Mouse (Mus musculus): ENCODE measurements at regions not wholly inside any gene's neighbourhood (a gene's known extent, or its start where the extent isn't known, plus 50 kb on each side); places are given as distances from the start of the nearest gene placed in this dataset.

GRCm38 (mm10) chr3:143806940-143807339 lies 398.1 kb downstream of the Lmo4 start:
- no peak for DNase-seq (ENCODE audit: low spot score)

- no peak for DNase-seq (ENCODE audit: low spot score)
These were observed 407.2 kb downstream of the Lmo4 start for GRCm38 (mm10) chr3:143797850-143798249.

- no peak for DNase-seq (ENCODE audit: low spot score)
These were observed 414.1 kb downstream of the Lmo4 start for GRCm38 (mm10) chr3:143790905-143791304.

GRCm38 (mm10) chr3:143789932-143790570 lies 415.0 kb downstream of the Lmo4 start:
- no peak for DNase-seq (ENCODE audit: low spot score)

GRCm38 (mm10) chr3:143786889-143787288 lies 418.1 kb downstream of the Lmo4 start:
- DNase-seq (ENCODE audit: low spot score) = no peak

- no peak for DNase-seq (ENCODE audit: low spot score)
These were observed 420.6 kb downstream of the Lmo4 start for GRCm38 (mm10) chr3:143784353-143784791.

GRCm38 (mm10) chr3:143778161-143778560 lies 426.9 kb downstream of the Lmo4 start:
- no peak for DNase-seq (ENCODE audit: low spot score)

GRCm38 (mm10) chr3:143759337-143759736 lies 445.7 kb downstream of the Lmo4 start:
- no peak for DNase-seq (ENCODE audit: low spot score)

GRCm38 (mm10) chr3:143753197-143753596 lies 451.8 kb downstream of the Lmo4 start:
- no peak for DNase-seq (ENCODE audit: low spot score)

- DNase-seq (ENCODE audit: low spot score) = no peak
These were observed 452.4 kb downstream of the Lmo4 start for GRCm38 (mm10) chr3:143752660-143753059.

GRCm38 (mm10) chr3:143750128-143750527 lies 454.9 kb downstream of the Lmo4 start:
- DNase-seq (ENCODE audit: low spot score) = no peak

GRCm38 (mm10) chr3:143743649-143744048 lies 461.4 kb downstream of the Lmo4 start:
- no peak for DNase-seq (ENCODE audit: low spot score)

- DNase-seq (ENCODE audit: low spot score) = no peak
These were observed 462.0 kb downstream of the Lmo4 start for GRCm38 (mm10) chr3:143742786-143743571.

GRCm38 (mm10) chr3:143738676-143739075 lies 466.3 kb downstream of the Lmo4 start:
- DNase-seq (ENCODE audit: low spot score) = no peak

GRCm38 (mm10) chr3:143737844-143738243 lies 467.2 kb downstream of the Lmo4 start:
- DNase-seq (ENCODE audit: low spot score) = no peak

GRCm38 (mm10) chr3:143736651-143737398 lies 468.2 kb downstream of the Lmo4 start:
- no peak for DNase-seq (ENCODE audit: low spot score)

- DNase-seq (ENCODE audit: low spot score) = no peak
These were observed 470.2 kb downstream of the Lmo4 start for GRCm38 (mm10) chr3:143734791-143735190.

- no peak for DNase-seq (ENCODE audit: low spot score)
These were observed 471.9 kb downstream of the Lmo4 start for GRCm38 (mm10) chr3:143732966-143733725.

- DNase-seq (ENCODE audit: low spot score) = no peak
These were observed 475.4 kb downstream of the Lmo4 start for GRCm38 (mm10) chr3:143729473-143730076.

GRCm38 (mm10) chr3:143722571-143722970 lies 482.4 kb downstream of the Lmo4 start:
- DNase-seq (ENCODE audit: low spot score) = no peak

GRCm38 (mm10) chr3:143722082-143722481 lies 482.9 kb downstream of the Lmo4 start:
- DNase-seq (ENCODE audit: low spot score) = no peak
